In genomic region chr2:71816391-71817041, GRCm38 (mm10) we compare ENCODE assay signal across 8 mouse cellular contexts. TPM values are rescaled to one million over a fixed set of nuclear protein-coding genes. Genes with fewer than 3 reads are reported as not detected.
A peak's percentile ranks its signal among the peaks of the same experiment; 100 is the strongest.
DNase-seq lines count a peak whose midpoint lies in the region; ATAC-seq and TF ChIP-seq lines count a peak whose summit lies in the region.

No protein-coding gene starts in this region.

- DNase-seq in lung, embryonic 14.5 days = peak; percentile 87
- DNase-seq in lung, postnatal 14 days = no peak
- DNase-seq in embryonic facial prominence, embryonic 14.5 days (ENCODE audit: low spot score) = peak; percentile 80
- peak; percentile 79 for DNase-seq in retina, postnatal 1 day
- DNase-seq in adrenal gland, postnatal 36 days = no peak

- no peak overlapping the region for H3K4me3 ChIP-seq in lung, embryonic 14.5 days (ENCODE audit: low read depth, low read length)
- H3K4me3 ChIP-seq in embryonic facial prominence, embryonic 14.5 days (ENCODE audit: low read depth, low read length) = no peak overlapping the region
- H3K4me3 ChIP-seq in limb, embryonic 12.5 days (replicated peaks) = no peak overlapping the region
- H3K4me3 ChIP-seq in intestine, embryonic 15.5 days (replicated peaks) = no peak overlapping the region

- no peak overlapping the region for H3K27ac ChIP-seq in lung, embryonic 14.5 days (ENCODE audit: low read depth)
- H3K27ac ChIP-seq in embryonic facial prominence, embryonic 14.5 days (replicated peaks; ENCODE audit: low read depth, low read length) = no peak overlapping the region
- no peak overlapping the region for H3K27ac ChIP-seq in limb, embryonic 12.5 days
- H3K27ac ChIP-seq in intestine, embryonic 15.5 days = no peak overlapping the region

- ATAC-seq in lung, embryonic 14.5 days (ENCODE audit: insufficient read depth) = no peak
- peak; percentile 1 for ATAC-seq in activated CD4-positive, CD25-positive, alpha-beta regulatory T cell, adult 4 months
- peak; percentile 27; the same call in 1 of the 2 replicates for ATAC-seq in embryonic facial prominence, embryonic 14.5 days (ENCODE audit: low read depth)
- no peak for ATAC-seq in limb, embryonic 12.5 days (ENCODE audit: insufficient number of reproducible peaks, insufficient read depth, low FRiP score, low TSS enrichment, low read depth)
- no peak for ATAC-seq in intestine, embryonic 15.5 days

- peaks cover 11% of the 10 kb centered on the region; the same call in 1 of the 2 replicates for H3K4me1 ChIP-seq in lung, embryonic 14.5 days (ENCODE audit: insufficient read depth)
- H3K4me1 ChIP-seq in embryonic facial prominence, embryonic 14.5 days (ENCODE audit: control insufficient read depth, insufficient read depth, low read length) = peaks cover 21% of the 10 kb centered on the region
- peaks cover 29% of the 10 kb centered on the region for H3K4me1 ChIP-seq in limb, embryonic 12.5 days (replicated peaks)
- peaks cover 20% of the 10 kb centered on the region for H3K4me1 ChIP-seq in intestine, embryonic 15.5 days (replicated peaks)

- H3K36me3 ChIP-seq in lung, embryonic 14.5 days (ENCODE audit: insufficient read depth) = peaks cover 3% of the 10 kb centered on the region; the same call in 1 of the 2 replicates
- 0 out of 2 replicates have a peak, but pooled peaks cover 3% of the 10 kb centered on the region for H3K36me3 ChIP-seq in embryonic facial prominence, embryonic 14.5 days (ENCODE audit: control insufficient read depth, insufficient read depth, low read length)
- H3K36me3 ChIP-seq in limb, embryonic 12.5 days = no peaks in the 10 kb centered on the region
- no peaks in the 10 kb centered on the region for H3K36me3 ChIP-seq in intestine, embryonic 15.5 days

- 30% methylated on average over 14 of the region's 14 CpGs for WGBS in lung, embryonic 14.5 days
- WGBS in embryonic facial prominence, embryonic 14.5 days = 26% methylated on average over 14 of the region's 14 CpGs
- 38% methylated on average over 14 of the region's 14 CpGs for WGBS in limb, embryonic 12.5 days
- 42% methylated on average over 14 of the region's 14 CpGs for WGBS in intestine, embryonic 15.5 days

- no peaks in the 10 kb centered on the region for H3K9me3 ChIP-seq in lung, embryonic 14.5 days (ENCODE audit: low read depth, low read length)
- H3K9me3 ChIP-seq in embryonic facial prominence, embryonic 14.5 days (ENCODE audit: control insufficient read depth, low read length) = no peaks in the 10 kb centered on the region
- no peaks in the 10 kb centered on the region for H3K9me3 ChIP-seq in limb, embryonic 12.5 days
- no peaks in the 10 kb centered on the region for H3K9me3 ChIP-seq in intestine, embryonic 15.5 days

- H3K4me2 ChIP-seq in lung, embryonic 14.5 days = no peak overlapping the region
- peak overlapping the region; percentile 45 for H3K4me2 ChIP-seq in embryonic facial prominence, embryonic 14.5 days (ENCODE audit: low read depth, low read length)
- H3K4me2 ChIP-seq in limb, embryonic 12.5 days = 0 out of 2 replicates have a peak overlapping the region, but pooled peaks have one; percentile 23
- H3K4me2 ChIP-seq in intestine, embryonic 15.5 days (replicated peaks) = no peak overlapping the region

- H3K9ac ChIP-seq in lung, embryonic 14.5 days = no peak overlapping the region
- H3K9ac ChIP-seq in embryonic facial prominence, embryonic 14.5 days (ENCODE audit: low read depth, low read length) = peak overlapping the region; percentile 25; the same call in 1 of the 2 replicates
- no peak overlapping the region for H3K9ac ChIP-seq in limb, embryonic 12.5 days (replicated peaks)
- no peak overlapping the region for H3K9ac ChIP-seq in intestine, embryonic 15.5 days

- TF ChIP-seq CTCF in lung, embryonic 14.5 days (IDR thresholded peaks at IDR 0.05; ENCODE audit: low read depth) = peak; percentile 80

- H3K27me3 ChIP-seq in lung, embryonic 14.5 days (ENCODE audit: insufficient read depth, low read length) = no peaks in the 10 kb centered on the region
- H3K27me3 ChIP-seq in embryonic facial prominence, embryonic 14.5 days (replicated peaks; ENCODE audit: control insufficient read depth, insufficient read depth, low read length) = no peaks in the 10 kb centered on the region
- H3K27me3 ChIP-seq in limb, embryonic 12.5 days = no peaks in the 10 kb centered on the region
- H3K27me3 ChIP-seq in intestine, embryonic 15.5 days (replicated peaks) = no peaks in the 10 kb centered on the region

RNA-seq across cellular contexts. Expression of gene Pdk1, which starts 56.5 kb away (rescaled TPM):
- polyA plus RNA-seq in lung, embryonic 14.5 days (2014; fragmentation: Nextera tagmentation; extraction: Ambion mirVana) = 45.1 and 54.4 TPM in 2 replicates
- polyA plus RNA-seq in activated CD4-positive, CD25-positive, alpha-beta regulatory T cell, adult 4 months (2017; shearing (Covaris generic)) = 10 to 100 TPM; 27.8 to 41.8 TPM
- polyA plus RNA-seq in embryonic facial prominence, embryonic 14.5 days (2014; fragmentation: Nextera tagmentation; extraction: Ambion mirVana) = 54.7 and 67.2 TPM in 2 replicates
- polyA plus RNA-seq in limb, embryonic 12.5 days (2016; fragmentation: Nextera tagmentation; extraction: Ambion mirVana) = 54.1 and 54.8 TPM in 2 replicates
- total RNA-seq in adrenal gland, postnatal 36 days (2021) = 10 to 100 TPM; 36.1 to 48.6 TPM
- 66.8 and 78.3 TPM in 2 replicates for polyA plus RNA-seq in intestine, embryonic 15.5 days (2015; fragmentation: Nextera tagmentation; extraction: Ambion mirVana)

Comparison
In these comparisons a context has a peak if more than half of its experiments do, and no peak if none do; other contexts are left out.
1. DNase-seq: peak in lung, embryonic 14.5 days (single experiment), embryonic facial prominence, embryonic 14.5 days (single experiment) and retina, postnatal 1 day (single experiment); none in lung, postnatal 14 days (single experiment) and adrenal gland, postnatal 36 days (0 of 2).
2. ATAC-seq: peak in activated CD4-positive, CD25-positive, alpha-beta regulatory T cell, adult 4 months (single experiment) and embryonic facial prominence, embryonic 14.5 days (single experiment); none in lung, embryonic 14.5 days (single experiment), limb, embryonic 12.5 days (single experiment) and intestine, embryonic 15.5 days (single experiment).
3. H3K4me2 ChIP-seq: peak in embryonic facial prominence, embryonic 14.5 days (single experiment) and limb, embryonic 12.5 days (single experiment); none in lung, embryonic 14.5 days (single experiment) and intestine, embryonic 15.5 days (single experiment).